Mouse (Mus musculus) adrenal gland, postnatal 14 days (tissue): ENCODE results near the gene Cd72. TPM values are rescaled to one million over a fixed set of nuclear protein-coding genes. Genes with fewer than 3 reads are reported as not detected.
A peak's percentile ranks its signal among the peaks of the same experiment; 100 is the strongest.
"Not testable (repeated sequence)": the region's sequence is repeated elsewhere in the genome, so short reads cannot be mapped to it uniquely, and the experiment has no call there.

ENCODE experiments used
- DNase-seq: peaks from one replicate; pipeline ENCODE4 v3.0.0; 2021; ENCODE audit warnings: mixed read lengths
- long read RNA-seq, 2 experiments: library from polyadenylated mRNA; stranded (forward); transcript quantifications; one replicate each; pipeline ENCODE4 v2.0.0; 2021
- total RNA-seq: library from RNA; stranded (reverse); gene quantifications from 2 replicates; pipeline ENCODE4 v1.2.3, GENCODE M21; 2021

Cd72 gene
- 2.7 and 12.7 TPM in 2 replicates for total RNA-seq
- long read RNA-seq, experiment 1 = 0 reads
- long read RNA-seq, experiment 2 = 0 reads

- DNase-seq = no peak
Observed at GRCm38 (mm10) chr4:43454041-43454836, at the start of gene Cd72. TSS of gene Cd72 (minus strand) at chr4:43454628.

DNA sequence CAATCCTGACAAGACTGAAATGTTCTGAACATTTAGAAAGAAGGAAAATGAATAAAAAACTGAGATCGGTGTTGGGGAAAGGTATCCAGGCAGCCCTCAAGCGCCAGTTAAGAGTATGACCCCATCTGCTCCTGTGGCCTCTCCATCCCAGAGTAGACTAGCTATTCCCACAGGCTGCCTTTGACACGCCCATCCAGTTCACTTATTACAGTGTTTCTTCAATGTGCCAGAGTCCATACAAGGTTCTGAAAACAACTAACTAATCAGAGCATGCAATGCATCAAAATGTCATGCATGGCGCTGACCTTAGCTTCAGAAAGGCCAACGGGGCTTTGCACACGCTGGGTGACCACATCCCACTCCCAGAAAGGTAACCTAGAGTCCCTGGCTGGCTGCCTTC, 49.1 kb upstream of the Cd72 start:
- DNase-seq = no peak

- no peak for DNase-seq
Observed at GRCm38 (mm10) chr4:43503041-43503440, 48.6 kb upstream of the Cd72 start.

- DNase-seq = peak; percentile 93
Observed at GRCm38 (mm10) chr4:43499407-43500333, 45.2 kb upstream of the Cd72 start, which contains the start of gene Arhgef39. TSS of gene Arhgef39 (minus strand) at chr4:43499695.

GRCm38 (mm10) chr4:43498983-43499382, 44.6 kb upstream of the Cd72 start:
- no peak for DNase-seq

GRCm38 (mm10) chr4:43497946-43498345, 43.5 kb upstream of the Cd72 start:
- no peak for DNase-seq

DNA sequence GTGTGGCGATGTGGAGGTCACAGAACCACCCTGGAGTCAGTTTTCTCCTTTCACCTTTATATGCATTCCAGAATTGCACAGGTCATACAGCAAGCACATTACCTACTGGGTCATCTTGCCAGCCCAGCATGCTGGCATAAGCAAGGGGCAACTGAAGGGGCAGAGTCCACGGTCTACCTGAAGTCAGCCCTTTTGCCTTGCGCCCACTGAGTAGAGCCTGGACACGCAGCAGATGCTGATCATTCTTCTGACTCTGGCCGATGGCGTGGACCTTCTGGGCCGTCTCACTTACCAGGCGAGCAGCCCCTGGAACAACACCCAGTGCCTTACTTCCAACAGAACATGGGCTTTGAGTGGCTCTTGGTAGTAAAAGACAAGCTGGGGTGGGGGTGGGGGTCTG, 43.0 kb upstream of the Cd72 start:
- DNase-seq = no peak

- DNase-seq = no peak
Observed at GRCm38 (mm10) chr4:43496587-43496986, 42.2 kb upstream of the Cd72 start.

GRCm38 (mm10) chr4:43493846-43494240, 39.4 kb upstream of the Cd72 start:
- DNase-seq = no peak

- DNase-seq = peak; percentile 98
Observed at GRCm38 (mm10) chr4:43493186-43493845, 38.9 kb upstream of the Cd72 start.

- peak; percentile 93 for DNase-seq
Observed at GRCm38 (mm10) chr4:43492821-43493185, 38.4 kb upstream of the Cd72 start, which contains the start of gene Ccdc107. TSS of gene Ccdc107 (plus strand) at chr4:43492900.

DNA sequence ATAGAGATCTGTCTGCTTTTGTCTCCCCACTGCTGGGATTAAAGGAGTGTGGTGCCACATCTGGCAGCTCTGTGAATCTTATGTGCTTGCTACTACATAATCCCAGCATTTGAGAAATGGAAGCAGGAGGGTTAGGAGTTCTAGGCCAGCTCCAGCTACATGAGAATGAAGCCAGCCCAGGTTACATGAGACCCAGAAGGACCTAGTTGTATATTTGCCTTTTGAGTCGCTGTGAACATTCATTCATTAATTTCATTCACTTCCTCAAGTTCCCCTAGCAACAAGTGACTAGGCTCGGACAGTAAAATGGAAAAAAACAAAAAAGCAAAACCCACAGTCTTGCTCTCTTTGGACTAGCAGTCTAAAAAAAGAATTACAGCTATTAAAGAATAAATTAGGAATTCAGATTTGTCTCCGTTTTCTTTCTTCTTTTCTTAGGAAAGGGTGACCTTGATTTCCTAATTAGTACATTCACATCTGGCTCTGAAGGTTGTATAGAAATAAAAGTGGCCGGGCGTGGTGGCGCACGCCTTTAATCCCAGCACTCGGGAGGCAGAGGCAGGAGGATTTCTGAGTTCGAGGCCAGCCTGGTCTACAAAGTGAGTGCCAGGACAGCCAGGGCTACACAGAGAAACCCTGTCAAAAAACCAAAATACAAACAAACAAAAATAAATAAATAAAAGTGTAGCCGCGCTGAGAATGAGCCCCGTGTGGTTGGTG, 37.8 kb upstream of the Cd72 start:
- no peak for DNase-seq

DNA sequence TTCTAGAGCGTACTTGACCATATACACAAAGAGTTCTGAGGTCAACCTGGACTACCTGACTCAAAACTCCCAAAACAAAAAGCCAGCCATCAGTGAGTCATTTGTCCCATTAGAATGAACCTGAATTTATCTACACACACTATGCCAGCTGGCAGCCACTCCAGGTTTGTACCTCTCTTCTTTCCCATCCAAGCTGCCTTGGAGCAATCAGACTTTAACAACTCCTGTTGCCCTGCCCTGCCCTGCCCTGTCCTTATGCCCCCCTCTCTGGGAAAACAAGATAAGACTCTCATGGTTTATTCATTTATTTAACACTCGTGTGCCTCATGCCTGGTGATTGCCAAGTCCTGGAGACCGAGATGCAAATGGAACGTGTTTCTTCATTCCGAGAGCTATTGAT, 36.4 kb upstream of the Cd72 start:
- DNase-seq = no peak

DNA sequence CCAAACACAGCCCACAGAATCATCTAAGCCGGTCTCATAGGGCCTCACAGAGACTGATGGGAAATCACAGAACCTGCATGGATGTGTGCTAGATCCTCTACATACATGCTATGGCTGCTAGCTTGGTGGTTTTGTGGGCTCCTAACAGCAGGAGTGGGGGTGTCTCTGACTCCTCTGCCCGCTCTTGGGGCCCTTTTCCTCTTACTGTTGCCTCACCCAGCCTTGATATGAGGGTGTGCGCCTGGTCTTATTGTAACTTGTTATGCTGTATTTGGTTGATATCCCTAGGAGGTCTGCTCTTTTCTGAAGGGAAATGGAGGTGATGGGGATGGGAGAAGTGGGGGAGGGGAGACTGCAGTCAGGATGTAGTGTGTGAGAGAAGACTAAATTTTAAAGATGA, 35.2 kb upstream of the Cd72 start:
- no peak for DNase-seq

- DNase-seq = not testable (repeated sequence)
Observed at GRCm38 (mm10) chr4:43485666-43486065, 31.2 kb upstream of the Cd72 start.

DNA sequence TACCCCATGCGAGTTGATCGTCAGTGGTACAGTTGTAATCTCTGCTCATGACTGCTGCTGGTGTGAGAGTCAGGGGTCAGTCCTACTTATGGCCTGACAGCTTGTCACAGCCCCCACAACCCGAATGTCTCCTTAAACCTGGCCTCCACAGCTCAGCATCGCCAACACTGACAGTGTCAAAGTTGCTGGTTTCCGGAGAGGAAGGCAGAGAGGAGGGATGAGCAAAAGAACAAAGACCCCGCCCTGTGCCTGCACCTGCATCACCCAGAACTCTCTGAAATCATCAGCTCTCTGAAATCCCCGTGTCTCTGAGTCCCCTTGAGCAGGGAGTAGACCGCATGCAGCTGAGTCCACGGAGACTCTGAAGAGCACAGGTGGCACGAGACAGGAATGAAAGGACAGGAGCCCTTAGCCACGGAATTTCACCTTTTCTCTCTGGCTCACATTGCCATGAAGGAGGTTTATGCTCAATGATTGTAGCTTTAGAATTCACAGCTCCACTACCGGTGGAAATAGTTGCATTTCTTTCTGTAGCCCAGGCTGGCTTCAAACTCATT, 29.2 kb upstream of the Cd72 start, which contains the start of gene Sit1:
Gene Sit1 (minus strand): TSS at position 200 of the 557 bp plus-strand sequence.
- no peak for DNase-seq

DNA sequence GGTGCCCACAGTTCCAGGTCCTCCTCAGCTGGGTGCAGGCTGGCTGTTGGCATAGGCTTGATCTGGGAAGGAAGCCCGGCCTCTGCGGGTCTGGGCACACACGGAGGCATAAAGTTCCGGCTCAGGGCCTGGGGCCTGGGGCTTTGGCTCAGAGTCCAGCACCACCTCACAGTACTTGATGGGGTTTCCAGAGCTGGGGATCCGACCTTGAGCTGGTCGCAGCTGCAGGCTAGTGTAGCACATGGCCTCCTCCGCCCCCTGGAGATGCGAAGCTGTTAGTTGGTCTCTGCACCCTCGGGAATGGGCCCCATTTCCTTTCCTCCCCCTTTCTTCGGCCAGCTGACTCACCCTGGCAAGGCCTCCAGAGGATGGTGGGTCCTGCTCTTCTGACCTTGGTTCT, 28.2 kb upstream of the Cd72 start:
- peak; percentile 65 for DNase-seq

GRCm38 (mm10) chr4:43481894-43482456, 27.5 kb upstream of the Cd72 start:
- DNase-seq = no peak

DNA sequence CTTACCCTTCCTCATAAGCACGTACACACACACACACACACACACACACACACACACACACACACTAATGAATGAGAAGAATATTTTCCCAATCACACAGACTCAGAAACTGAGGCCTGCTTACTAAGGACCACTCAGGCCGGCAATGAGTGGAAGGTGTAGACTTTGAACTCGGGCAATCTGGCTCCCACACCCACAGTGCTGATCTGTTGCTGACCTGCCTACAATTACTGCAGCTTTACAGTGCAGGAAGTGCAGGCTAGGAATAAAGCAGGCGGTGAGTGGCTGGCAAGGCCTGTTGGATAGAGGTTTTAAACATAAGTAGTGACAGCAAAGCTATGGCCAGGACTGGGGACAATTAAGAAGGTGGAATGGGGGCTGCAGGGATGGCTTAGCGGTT, 26.6 kb upstream of the Cd72 start:
- DNase-seq = no peak

- DNase-seq = peak; percentile 87
Observed at GRCm38 (mm10) chr4:43478906-43479832, 24.7 kb upstream of the Cd72 start.
